Comparison of ENCODE assay signal across 29 mouse cellular contexts in genomic region chr9:56346321-56346720, GRCm38 (mm10).
A peak's percentile ranks its signal among the peaks of the same experiment; 100 is the strongest.
DNase-seq lines count a peak whose midpoint lies in the region; ATAC-seq lines count a peak whose summit lies in the region.
"Had no signal": no experiment of that assay in that cellular context is flagged by ENCODE, and none has a peak within 500 bp of the region (broad histone marks: within the 10 kb centered on the region; RNA-seq: fewer than 3 reads in every experiment).

No protein-coding gene starts in this region.

- no peak overlapping the region for H3K4me3 ChIP-seq in heart, embryonic 12.5 days
- no peak overlapping the region for H3K4me3 ChIP-seq in embryonic facial prominence, embryonic 10.5 days
- no peak overlapping the region for H3K4me3 ChIP-seq in kidney, embryonic 15.5 days (replicated peaks)
- H3K4me3 ChIP-seq: embryonic facial prominence, embryonic 15.5 days; forebrain, embryonic 15.5 days; heart, embryonic 15.5 days; hindbrain, embryonic 15.5 days; limb, embryonic 10.5 days; liver, embryonic 15.5 days; lung, embryonic 15.5 days; midbrain, embryonic 10.5 days had no signal

- no peaks in the 10 kb centered on the region for H3K9me3 ChIP-seq in heart, embryonic 12.5 days (replicated peaks)
- no peaks in the 10 kb centered on the region for H3K9me3 ChIP-seq in embryonic facial prominence, embryonic 10.5 days
- no peaks in the 10 kb centered on the region for H3K9me3 ChIP-seq in kidney, embryonic 15.5 days (replicated peaks)
- H3K9me3 ChIP-seq: embryonic facial prominence, embryonic 15.5 days; forebrain, embryonic 15.5 days; heart, embryonic 15.5 days; hindbrain, embryonic 15.5 days; limb, embryonic 10.5 days; liver, embryonic 15.5 days; lung, embryonic 15.5 days; midbrain, embryonic 10.5 days had no signal

- no peak for ATAC-seq in heart, embryonic 12.5 days (ENCODE audit: insufficient number of reproducible peaks, low FRiP score)
- no peak for ATAC-seq in kidney, embryonic 15.5 days (replicated peaks; ENCODE audit: low FRiP score)
- ATAC-seq: forebrain, embryonic 15.5 days; intestine, embryonic 16.5 days; Patski had no signal

- DNase-seq in heart, postnatal 4 days: no peak
- peak; percentile 34 for DNase-seq in left cerebral cortex, adult 11 months (ENCODE audit: low spot score)
- no peak for DNase-seq in left cerebral cortex, postnatal 36 days (ENCODE audit: low spot score in 2 of 2)
- DNase-seq in Muller cell, postnatal 12 days (ENCODE audit: inconsistent ontology term): peak; percentile 22
- DNase-seq in embryonic facial prominence, embryonic 10.5 days (ENCODE audit: low spot score): no peak
- DNase-seq in urinary bladder, adult 2 months (ENCODE audit: low spot score): no peak
- DNase-seq: adrenal gland, postnatal 36 days; cerebellum, adult 11 months; cerebellum, postnatal 14 days; gastrocnemius, postnatal 25 days; heart, adult 18-20 months; heart, postnatal 36 days; kidney, adult 9 months; kidney, postnatal 25 days; liver; lung, postnatal 36 days; thymus, postnatal 25 days had no signal

- H3K27me3 ChIP-seq in heart, embryonic 12.5 days (replicated peaks): no peaks in the 10 kb centered on the region
- H3K27me3 ChIP-seq in embryonic facial prominence, embryonic 10.5 days (replicated peaks; ENCODE audit: low read depth, poor library complexity, severe bottlenecking): no peaks in the 10 kb centered on the region
- no peaks in the 10 kb centered on the region for H3K27me3 ChIP-seq in kidney, embryonic 15.5 days
- H3K27me3 ChIP-seq: embryonic facial prominence, embryonic 15.5 days; forebrain, embryonic 15.5 days; heart, embryonic 15.5 days; hindbrain, embryonic 15.5 days; liver, embryonic 15.5 days; lung, embryonic 15.5 days; Patski had no signal

- intact Hi-C loops in left cerebral cortex, postnatal 36 days (cut with DNase I): no loop called here

- H3K36me3 ChIP-seq in heart, embryonic 12.5 days: peaks cover 5% of the 10 kb centered on the region; the same call in 1 of the 2 replicates
- no peaks in the 10 kb centered on the region for H3K36me3 ChIP-seq in embryonic facial prominence, embryonic 10.5 days (replicated peaks)
- H3K36me3 ChIP-seq in kidney, embryonic 15.5 days: no peaks in the 10 kb centered on the region
- H3K36me3 ChIP-seq: embryonic facial prominence, embryonic 15.5 days; forebrain, embryonic 15.5 days; heart, embryonic 15.5 days; hindbrain, embryonic 15.5 days; limb, embryonic 10.5 days; liver, embryonic 15.5 days; lung, embryonic 15.5 days; midbrain, embryonic 10.5 days had no signal

- WGBS in heart, embryonic 12.5 days: 81% methylated on average over 6 of the region's 6 CpGs
- WGBS in embryonic facial prominence, embryonic 10.5 days: 46% methylated on average over 6 of the region's 6 CpGs
- 84% methylated on average over 6 of the region's 6 CpGs for WGBS in kidney, embryonic 15.5 days

- H3K4me2 ChIP-seq in heart, embryonic 12.5 days: no peak overlapping the region
- H3K4me2 ChIP-seq in kidney, embryonic 15.5 days: no peak overlapping the region
- H3K4me2 ChIP-seq: embryonic facial prominence, embryonic 15.5 days; forebrain, embryonic 15.5 days; heart, embryonic 15.5 days; hindbrain, embryonic 15.5 days; liver, embryonic 15.5 days; lung, embryonic 15.5 days had no signal

- no peak overlapping the region for H3K9ac ChIP-seq in heart, embryonic 12.5 days
- no peak overlapping the region for H3K9ac ChIP-seq in kidney, embryonic 15.5 days
- H3K9ac ChIP-seq: embryonic facial prominence, embryonic 15.5 days; forebrain, embryonic 15.5 days; heart, embryonic 15.5 days; hindbrain, embryonic 15.5 days; liver, embryonic 15.5 days; lung, embryonic 15.5 days had no signal

- H3K4me1 ChIP-seq in heart, embryonic 12.5 days (replicated peaks): peaks cover 25% of the 10 kb centered on the region
- H3K4me1 ChIP-seq in embryonic facial prominence, embryonic 10.5 days: peaks cover 16% of the 10 kb centered on the region
- H3K4me1 ChIP-seq in kidney, embryonic 15.5 days: no peaks in the 10 kb centered on the region
- H3K4me1 ChIP-seq: embryonic facial prominence, embryonic 15.5 days; forebrain, embryonic 15.5 days; hindbrain, embryonic 15.5 days; liver, embryonic 15.5 days; lung, embryonic 15.5 days; midbrain, embryonic 10.5 days had no signal

- H3K27ac ChIP-seq in heart, embryonic 12.5 days (ENCODE audit: poor library complexity, severe bottlenecking): peak overlapping the region; percentile 26; the same call in 1 of the 2 replicates
- H3K27ac ChIP-seq in embryonic facial prominence, embryonic 10.5 days (replicated peaks): 0 out of 2 replicates have a peak overlapping the region, but pooled peaks have one; percentile 21
- no peak overlapping the region for H3K27ac ChIP-seq in kidney, embryonic 15.5 days
- H3K27ac ChIP-seq: embryonic facial prominence, embryonic 15.5 days; forebrain, embryonic 15.5 days; heart, embryonic 15.5 days; hindbrain, embryonic 15.5 days; limb, embryonic 10.5 days; liver, embryonic 15.5 days; lung, embryonic 15.5 days; midbrain, embryonic 10.5 days had no signal

Comparison
In these comparisons a context has a peak if more than half of its experiments do, and no peak if none do; other contexts are left out.
1. DNase-seq: peak in left cerebral cortex, adult 11 months (single experiment) and Muller cell, postnatal 12 days (single experiment); none in heart, postnatal 4 days (single experiment), left cerebral cortex, postnatal 36 days (0 of 2), embryonic facial prominence, embryonic 10.5 days (single experiment) and urinary bladder, adult 2 months (single experiment).